Mouse (Mus musculus): Measurements from ENCODE around the gene Gm4141. TPM values are rescaled to one million over a fixed set of nuclear protein-coding genes. Genes with fewer than 3 reads are reported as not detected.
"Not testable (repeated sequence)": the region's sequence is repeated elsewhere in the genome, so short reads cannot be mapped to it uniquely, and the experiment has no call there.

Gene Gm4141
- polyA plus RNA-seq (2012; rRNA removed) (not detected in 2 replicates), polyA plus RNA-seq (2014; fragmentation: Nextera tagmentation; extraction: Ambion mirVana) (not detected in 2 replicates)

DNA sequence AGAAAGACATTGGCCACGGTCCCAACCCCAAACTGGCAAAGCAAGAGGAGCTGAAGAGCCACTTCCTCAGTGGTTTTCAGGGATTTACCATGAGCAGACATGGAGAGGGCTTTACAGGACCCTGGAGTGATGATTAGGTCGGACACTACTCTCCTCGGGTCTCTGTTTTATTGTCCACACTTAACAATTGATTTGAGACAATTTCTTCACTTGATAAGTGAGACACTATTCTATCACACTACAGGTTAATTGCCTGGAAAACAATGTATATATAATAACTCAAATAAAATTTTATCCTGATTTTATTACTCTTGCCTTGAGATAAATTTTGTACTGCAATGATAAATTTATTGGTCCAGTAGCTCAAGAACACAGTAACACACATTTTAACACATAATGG, at the start of gene Gm4141:
Gene Gm4141 (minus strand): TSS at position 101 of the 400 bp plus-strand sequence.
- not testable (repeated sequence) for H3K9ac ChIP-seq (replicated peaks); H3K4me1 ChIP-seq (replicated peaks; ENCODE audit: control insufficient read depth in 2 of 2, insufficient read depth in 2 of 2, low read length in 1 of 2); H3K36me3 ChIP-seq (replicated peaks; ENCODE audit: control insufficient read depth, insufficient read depth, low read depth); H3K27ac ChIP-seq; H3K9me3 ChIP-seq (ENCODE audit: control insufficient read depth, low read length); ATAC-seq (ENCODE audit: insufficient read depth); DNase-seq (ENCODE audit: low read depth in 3 of 3, low spot score in 3 of 3); H3K4me3 ChIP-seq (ENCODE audit: insufficient read depth in 1 of 2, low read depth in 2 of 2, low read length in 2 of 2); H3K4me2 ChIP-seq (ENCODE audit: low read depth); H3K27me3 ChIP-seq (ENCODE audit: control insufficient read depth, insufficient read depth, low read length)
- no CpG with 5 or more reads among the region's 3 CpGs for WGBS (ENCODE audit: insufficient replicate concordance)

DNA sequence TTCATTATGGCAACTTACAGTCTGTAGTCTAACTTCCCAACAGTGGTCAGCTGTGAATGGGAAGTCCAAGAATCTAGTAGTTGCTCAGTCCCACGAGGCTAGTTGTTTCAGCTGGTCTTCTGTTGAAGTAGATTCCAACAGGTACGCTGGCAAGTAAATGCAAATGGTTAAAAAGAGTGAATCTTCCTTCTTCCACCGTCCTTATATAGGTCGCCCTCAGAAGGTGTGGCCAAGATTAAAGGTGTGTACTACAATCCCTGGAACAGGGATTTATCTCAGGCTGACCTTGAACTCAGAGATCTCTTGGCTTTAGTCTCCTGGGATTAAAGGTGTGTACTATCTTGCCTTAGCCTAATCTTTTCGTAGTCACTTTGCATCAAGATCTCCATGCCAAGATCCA, 22.9 kb upstream of the Gm4141 start, which contains the start of gene Gm4513:
Gene Gm4513 (minus strand): TSS at position 101 of the 400 bp plus-strand sequence.
- H3K4me1 ChIP-seq (replicated peaks; ENCODE audit: control insufficient read depth in 2 of 2, insufficient read depth in 2 of 2, low read length in 1 of 2); H3K27ac ChIP-seq; ATAC-seq (ENCODE audit: insufficient read depth); H3K9ac ChIP-seq (replicated peaks); H3K9me3 ChIP-seq (ENCODE audit: control insufficient read depth, low read length); H3K4me3 ChIP-seq (ENCODE audit: insufficient read depth in 1 of 2, low read depth in 2 of 2, low read length in 2 of 2); H3K27me3 ChIP-seq (ENCODE audit: control insufficient read depth, insufficient read depth, low read length); H3K4me2 ChIP-seq (ENCODE audit: low read depth); DNase-seq (ENCODE audit: low read depth in 3 of 3, low spot score in 3 of 3); H3K36me3 ChIP-seq (replicated peaks; ENCODE audit: control insufficient read depth, insufficient read depth, low read depth): not testable (repeated sequence)
- WGBS (ENCODE audit: insufficient replicate concordance) = 48% methylated on average over 3 of the region's 5 CpGs

DNA sequence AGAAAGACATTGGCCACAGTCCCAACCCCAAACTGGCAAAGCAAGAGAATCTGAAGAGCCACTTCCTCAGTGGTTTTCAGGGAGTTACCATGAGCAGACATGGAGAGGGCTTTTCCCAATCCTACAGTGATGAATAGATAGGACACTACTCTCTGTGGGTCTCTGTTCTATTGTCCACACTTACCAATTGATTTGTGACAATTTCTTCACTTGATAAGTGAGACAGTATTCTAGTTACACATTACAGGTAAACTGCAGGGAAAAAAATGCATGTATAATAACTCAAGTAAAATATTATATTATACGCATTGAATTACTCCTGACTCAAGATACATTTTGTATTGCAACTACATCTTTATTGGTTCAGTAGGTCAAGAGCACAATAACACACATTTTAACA, 30.4 kb downstream of the Gm4141 start, which contains the start of gene Gm5726:
Gene Gm5726 (minus strand): TSS at position 101 of the 400 bp plus-strand sequence.
- not testable (repeated sequence) for H3K4me1 ChIP-seq (replicated peaks; ENCODE audit: control insufficient read depth in 2 of 2, insufficient read depth in 2 of 2, low read length in 1 of 2); ATAC-seq (ENCODE audit: insufficient read depth); H3K9me3 ChIP-seq (ENCODE audit: control insufficient read depth, low read length); H3K4me2 ChIP-seq (ENCODE audit: low read depth); H3K9ac ChIP-seq (replicated peaks); H3K4me3 ChIP-seq (ENCODE audit: insufficient read depth in 1 of 2, low read depth in 2 of 2, low read length in 2 of 2); H3K36me3 ChIP-seq (replicated peaks; ENCODE audit: control insufficient read depth, insufficient read depth, low read depth); H3K27ac ChIP-seq; DNase-seq (ENCODE audit: low read depth in 3 of 3, low spot score in 3 of 3); H3K27me3 ChIP-seq (ENCODE audit: control insufficient read depth, insufficient read depth, low read length)
- WGBS (ENCODE audit: insufficient replicate concordance) = no CpG with 5 or more reads among the region's 1 CpGs

DNA sequence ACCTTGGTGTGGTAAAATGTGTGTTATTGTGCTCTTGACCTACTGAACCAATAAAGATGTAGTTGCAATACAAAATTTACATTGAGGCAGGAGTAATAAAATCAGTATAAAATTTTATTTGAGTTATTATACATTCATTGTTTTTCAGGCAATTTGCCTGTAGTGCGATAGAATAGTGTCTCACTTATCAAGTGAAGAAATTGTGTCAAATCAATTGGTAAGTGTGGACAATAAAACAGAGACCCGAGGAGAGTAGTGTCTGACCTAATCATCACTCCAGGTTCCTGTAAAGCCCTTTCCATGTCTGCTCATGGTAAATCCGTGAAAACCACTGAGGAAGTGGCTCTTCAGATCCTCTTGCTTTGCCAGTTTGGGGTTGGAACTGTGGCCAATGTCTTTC, 42.5 kb downstream of the Gm4141 start, which contains the start of gene Vmn1r104:
Gene Vmn1r104 (plus strand): TSS at position 301 of the 400 bp plus-strand sequence.
- H3K27me3 ChIP-seq (ENCODE audit: control insufficient read depth, insufficient read depth, low read length); H3K27ac ChIP-seq; ATAC-seq (ENCODE audit: insufficient read depth); H3K4me3 ChIP-seq (ENCODE audit: insufficient read depth in 1 of 2, low read depth in 2 of 2, low read length in 2 of 2); H3K9ac ChIP-seq (replicated peaks); DNase-seq (ENCODE audit: low read depth in 3 of 3, low spot score in 3 of 3); H3K4me1 ChIP-seq (replicated peaks; ENCODE audit: control insufficient read depth in 2 of 2, insufficient read depth in 2 of 2, low read length in 1 of 2); H3K4me2 ChIP-seq (ENCODE audit: low read depth); H3K36me3 ChIP-seq (replicated peaks; ENCODE audit: control insufficient read depth, insufficient read depth, low read depth); H3K9me3 ChIP-seq (ENCODE audit: control insufficient read depth, low read length): not testable (repeated sequence)
- WGBS (ENCODE audit: insufficient replicate concordance) = no CpG with 5 or more reads among the region's 3 CpGs

Other genes with a start within 250 kb of the Gm4141 start
- not detected in 2 replicates for gene Gm4133, start 242.2 kb downstream of the Gm4141 start, polyA plus RNA-seq (2012; rRNA removed)
- not detected in 2 replicates for gene Gm4133, start 242.2 kb downstream of the Gm4141 start, polyA plus RNA-seq (2014; fragmentation: Nextera tagmentation; extraction: Ambion mirVana)
- not detected in 2 replicates for gene Gm5728, start 200.8 kb downstream of the Gm4141 start, polyA plus RNA-seq (2012; rRNA removed)
- not detected in 2 replicates for gene Gm5728, start 200.8 kb downstream of the Gm4141 start, polyA plus RNA-seq (2014; fragmentation: Nextera tagmentation; extraction: Ambion mirVana)
- gene Vmn1r100, start 158.3 kb downstream of the Gm4141 start, polyA plus RNA-seq (2012; rRNA removed) = not detected in 2 replicates
- gene Vmn1r100, start 158.3 kb downstream of the Gm4141 start, polyA plus RNA-seq (2014; fragmentation: Nextera tagmentation; extraction: Ambion mirVana) = not detected in 2 replicates
- not detected in 2 replicates for gene Vmn1r101, start 133.6 kb downstream of the Gm4141 start, polyA plus RNA-seq (2012; rRNA removed)
- not detected in 2 replicates for gene Vmn1r101, start 133.6 kb downstream of the Gm4141 start, polyA plus RNA-seq (2014; fragmentation: Nextera tagmentation; extraction: Ambion mirVana)
- gene Gm10670, start 101.3 kb downstream of the Gm4141 start, polyA plus RNA-seq (2012; rRNA removed) = not detected in 2 replicates
- gene Gm10670, start 101.3 kb downstream of the Gm4141 start, polyA plus RNA-seq (2014; fragmentation: Nextera tagmentation; extraction: Ambion mirVana) = not detected in 2 replicates
- gene Vmn1r103, start 65.7 kb downstream of the Gm4141 start, polyA plus RNA-seq (2012; rRNA removed) = not detected in 2 replicates
- gene Vmn1r103, start 65.7 kb downstream of the Gm4141 start, polyA plus RNA-seq (2014; fragmentation: Nextera tagmentation; extraction: Ambion mirVana) = not detected in 2 replicates
- not detected in 2 replicates for gene Vmn1r104, start 42.4 kb downstream of the Gm4141 start, polyA plus RNA-seq (2012; rRNA removed)
- not detected in 2 replicates for gene Vmn1r104, start 42.4 kb downstream of the Gm4141 start, polyA plus RNA-seq (2014; fragmentation: Nextera tagmentation; extraction: Ambion mirVana)
- not detected in 2 replicates for gene Gm5726, start 30.5 kb downstream of the Gm4141 start, polyA plus RNA-seq (2012; rRNA removed)
- not detected in 2 replicates for gene Gm5726, start 30.5 kb downstream of the Gm4141 start, polyA plus RNA-seq (2014; fragmentation: Nextera tagmentation; extraction: Ambion mirVana)
- gene Gm4513, start 22.8 kb upstream of the Gm4141 start, polyA plus RNA-seq (2012; rRNA removed) = not detected in 2 replicates
- gene Gm4513, start 22.8 kb upstream of the Gm4141 start, polyA plus RNA-seq (2014; fragmentation: Nextera tagmentation; extraction: Ambion mirVana) = not detected in 2 replicates
- gene Vmn1r107, start 92.7 kb upstream of the Gm4141 start, polyA plus RNA-seq (2012; rRNA removed) = not detected in 2 replicates
- not detected in 2 replicates for gene Vmn1r107, start 92.7 kb upstream of the Gm4141 start, polyA plus RNA-seq (2014; fragmentation: Nextera tagmentation; extraction: Ambion mirVana)
- gene Vmn1r111, start 127.0 kb upstream of the Gm4141 start, polyA plus RNA-seq (2012; rRNA removed) = not detected in 2 replicates
- not detected in 2 replicates for gene Vmn1r111, start 127.0 kb upstream of the Gm4141 start, polyA plus RNA-seq (2014; fragmentation: Nextera tagmentation; extraction: Ambion mirVana)
- not detected in 2 replicates for gene Gm10668, start 154.4 kb upstream of the Gm4141 start, polyA plus RNA-seq (2012; rRNA removed)
- not detected in 2 replicates for gene Gm10668, start 154.4 kb upstream of the Gm4141 start, polyA plus RNA-seq (2014; fragmentation: Nextera tagmentation; extraction: Ambion mirVana)
- not detected in 2 replicates for gene Vmn1r112, start 194.9 kb upstream of the Gm4141 start, polyA plus RNA-seq (2012; rRNA removed)
- not detected in 2 replicates for gene Vmn1r112, start 194.9 kb upstream of the Gm4141 start, polyA plus RNA-seq (2014; fragmentation: Nextera tagmentation; extraction: Ambion mirVana)
- not detected in 2 replicates for gene Vmn1r113, start 211.0 kb upstream of the Gm4141 start, polyA plus RNA-seq (2012; rRNA removed)
- not detected in 2 replicates for gene Vmn1r113, start 211.0 kb upstream of the Gm4141 start, polyA plus RNA-seq (2014; fragmentation: Nextera tagmentation; extraction: Ambion mirVana)
- not detected in 2 replicates for gene Vmn1r114, start 235.9 kb upstream of the Gm4141 start, polyA plus RNA-seq (2012; rRNA removed)
- gene Vmn1r114, start 235.9 kb upstream of the Gm4141 start, polyA plus RNA-seq (2014; fragmentation: Nextera tagmentation; extraction: Ambion mirVana) = not detected in 2 replicates

All from liver, embryonic 14.5 days (tissue).